Mouse (Mus musculus) stomach, postnatal 0 days (tissue): ENCODE results near the gene Ndufaf2.

Experiments
- CTCF ChIP-seq: IDR thresholded peaks from 2 replicates; pipeline ENCODE4 v1.5.1; 2016; ENCODE audit warnings: antibody characterized with exemption, low read depth, mild to moderate bottlenecking, moderate library complexity
- EP300 ChIP-seq: optimal IDR thresholded peaks from 2 replicates; pipeline ENCODE3; 2016; ENCODE audit warnings: antibody characterized with exemption

DNA sequence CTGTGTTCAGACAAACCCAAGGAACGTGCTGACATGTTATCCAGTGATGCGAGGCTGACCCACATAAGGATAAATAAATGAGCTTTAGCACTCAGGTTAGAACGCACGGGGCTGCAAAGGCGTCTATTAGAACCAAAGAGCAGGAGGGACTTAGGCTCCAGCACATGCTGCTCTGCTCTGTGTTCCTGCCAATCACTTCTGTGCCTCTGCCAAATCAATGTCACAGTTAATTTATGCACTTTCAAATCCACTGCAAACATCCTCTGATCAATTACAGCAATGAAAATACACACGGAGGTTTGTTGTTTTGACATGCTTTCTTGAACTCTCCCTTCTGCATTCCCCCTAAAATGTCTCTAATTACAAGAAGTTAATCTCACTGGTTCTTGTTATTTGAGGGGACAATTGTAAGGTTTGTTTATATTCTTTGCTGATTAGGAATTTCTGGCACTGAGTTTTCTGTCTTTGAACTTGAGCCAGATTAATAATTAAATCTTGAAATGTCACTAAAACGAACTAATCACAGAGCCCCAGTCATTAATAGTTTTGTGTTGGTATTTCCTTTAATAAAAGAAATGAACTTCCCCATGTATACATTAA, 98.0 kb downstream of the Ndufaf2 start:
- no peak for TF ChIP-seq CTCF
- no peak for TF ChIP-seq EP300
